Mouse (Mus musculus) mouse embryonic stem cell (cell line): ENCODE data around the gene Ntm.

Source experiments
- in situ Hi-C, 2 experiments: fragments of 300-500 bp; cut with MboI; formaldehyde crosslinking; loops; 1 replicate in 1 of 2; 3 replicates in 1 of 2; pipeline ENCODE4 v1.14.3; 2019 to 2020; ENCODE audit warnings: low sequenced_read_pairs in 2 of 2, low pct_unique_long_range_greater_than_20kb in 1 of 2, mixed read lengths in 1 of 2; ENCODE audit not compliant: unreplicated experiment in 1 of 2

Ntm gene

GRCm38 (mm10) chr9:29117561-29118112 is 845.3 kb downstream of the Ntm start:
- in situ Hi-C loops = no loop called here

GRCm38 (mm10) chr9:29115337-29115736 is 847.6 kb downstream of the Ntm start:
- in situ Hi-C loops = no loop called here

- in situ Hi-C loops = no loop called here
Measured at GRCm38 (mm10) chr9:29106771-29107170, 856.2 kb downstream of the Ntm start.

GRCm38 (mm10) chr9:29104442-29104841 is 858.5 kb downstream of the Ntm start:
- in situ Hi-C loops = no loop called here

GRCm38 (mm10) chr9:29103993-29104392 is 858.9 kb downstream of the Ntm start:
- in situ Hi-C loops = no loop called here

- in situ Hi-C loops = no loop called here
Measured at GRCm38 (mm10) chr9:29100624-29101023, 862.3 kb downstream of the Ntm start.

- in situ Hi-C loops = no loop called here
Measured at GRCm38 (mm10) chr9:29092443-29092842, 870.5 kb downstream of the Ntm start.

- in situ Hi-C loops = no loop called here
Measured at GRCm38 (mm10) chr9:29088657-29089056, 874.3 kb downstream of the Ntm start.

- in situ Hi-C loops = no loop called here
Measured at GRCm38 (mm10) chr9:29087656-29088055, 875.3 kb downstream of the Ntm start.

- in situ Hi-C loops = no loop called here
Measured at GRCm38 (mm10) chr9:29087171-29087570, 875.8 kb downstream of the Ntm start.

- in situ Hi-C loops = no loop called here
Measured at GRCm38 (mm10) chr9:29075924-29076577, 886.9 kb downstream of the Ntm start.

GRCm38 (mm10) chr9:29075243-29075642 is 887.7 kb downstream of the Ntm start:
- in situ Hi-C loops = no loop called here

- in situ Hi-C loops = no loop called here
Measured at GRCm38 (mm10) chr9:29074494-29074893, 888.4 kb downstream of the Ntm start.

- in situ Hi-C loops = no loop called here
Measured at GRCm38 (mm10) chr9:29071997-29072396, 890.9 kb downstream of the Ntm start.

- in situ Hi-C loops = no loop called here
Measured at GRCm38 (mm10) chr9:29067572-29067971, 895.4 kb downstream of the Ntm start.

- in situ Hi-C loops = no loop called here
Measured at GRCm38 (mm10) chr9:29060293-29060692, 902.6 kb downstream of the Ntm start.

GRCm38 (mm10) chr9:29058811-29059210 is 904.1 kb downstream of the Ntm start:
- in situ Hi-C loops = no loop called here

- in situ Hi-C loops = no loop called here
Measured at GRCm38 (mm10) chr9:29055637-29056036, 907.3 kb downstream of the Ntm start.

- in situ Hi-C loops = no loop called here
Measured at GRCm38 (mm10) chr9:29036466-29036865, 926.5 kb downstream of the Ntm start.

- in situ Hi-C loops = no loop called here
Measured at GRCm38 (mm10) chr9:29036058-29036457, 926.9 kb downstream of the Ntm start.
